Mouse (Mus musculus): ENCODE data around the gene Dnah14. TPM values are rescaled to one million over a fixed set of nuclear protein-coding genes. Genes with fewer than 3 reads are reported as not detected.

Dnah14 gene
- total RNA-seq (2021) = not detected

- intact Hi-C loops (cut with DNase I) = no loop called here
Observed at GRCm38 (mm10) chr1:181576322-181576721, at the start of gene Dnah14. Gene Dnah14 (plus strand): TSS chr1:181576559.

GRCm38 (mm10) chr1:181529368-181529767 is 47.0 kb upstream of the Dnah14 start:
- peak; percentile 88 to 90 for DNase-seq
- intact Hi-C loops (cut with DNase I) = no loop called here

More at GRCm38 (mm10) chr1:181576322-181576721, at the start of gene Dnah14:
- DNase-seq = no peak

GRCm38 (mm10) chr1:181535165-181535873 is 41.0 kb upstream of the Dnah14 start:
- DNase-seq = no peak
- intact Hi-C loops (cut with DNase I) = no loop called here

GRCm38 (mm10) chr1:181537627-181538525 is 38.5 kb upstream of the Dnah14 start:
- intact Hi-C loops (cut with DNase I) = no loop called here
- DNase-seq = no peak

GRCm38 (mm10) chr1:181539846-181540769 is 36.3 kb upstream of the Dnah14 start:
- intact Hi-C loops (cut with DNase I) = no loop called here
- DNase-seq = no peak

- peak; percentile 24 to 57 for DNase-seq
- intact Hi-C loops (cut with DNase I) = loop anchor here (2.0 kb wide), 3 partner anchors 151 to 265 kb away; no protein-coding TSS in a partner anchor
Observed at GRCm38 (mm10) chr1:181543711-181544383, 32.5 kb upstream of the Dnah14 start.

- intact Hi-C loops (cut with DNase I) = loop anchor here (2.0 to 5.0 kb wide), 5 partner anchors 72 to 266 kb away; no protein-coding TSS in a partner anchor
- peak; percentile 76 to 79 for DNase-seq
Observed at GRCm38 (mm10) chr1:181545044-181545772, 31.2 kb upstream of the Dnah14 start.

- intact Hi-C loops (cut with DNase I) = loop anchor here (5.0 kb wide), 2 partner anchors 67 to 83 kb away; no protein-coding TSS in a partner anchor
Observed at GRCm38 (mm10) chr1:181549987-181550386, 26.4 kb upstream of the Dnah14 start.

GRCm38 (mm10) chr1:181550826-181551225 is 25.5 kb upstream of the Dnah14 start:
- DNase-seq = no peak
- intact Hi-C loops (cut with DNase I) = no loop called here

More at GRCm38 (mm10) chr1:181549987-181550386, 26.4 kb upstream of the Dnah14 start:
- no peak for DNase-seq

- intact Hi-C loops (cut with DNase I) = no loop called here
Observed at GRCm38 (mm10) chr1:181552533-181553410, 23.6 kb upstream of the Dnah14 start.

GRCm38 (mm10) chr1:181555475-181555874 is 20.9 kb upstream of the Dnah14 start:
- intact Hi-C loops (cut with DNase I) = no loop called here
- no peak for DNase-seq

More at GRCm38 (mm10) chr1:181552533-181553410, 23.6 kb upstream of the Dnah14 start:
- DNase-seq = no peak

- DNase-seq = no peak
- intact Hi-C loops (cut with DNase I) = no loop called here
Observed at GRCm38 (mm10) chr1:181559655-181560054, 16.7 kb upstream of the Dnah14 start.

- no peak for DNase-seq
- intact Hi-C loops (cut with DNase I) = no loop called here
Observed at GRCm38 (mm10) chr1:181560325-181560724, 16.0 kb upstream of the Dnah14 start.

GRCm38 (mm10) chr1:181560896-181561767 is 15.2 kb upstream of the Dnah14 start:
- intact Hi-C loops (cut with DNase I) = no loop called here
- DNase-seq = no peak

- no peak for DNase-seq
- intact Hi-C loops (cut with DNase I) = no loop called here
Observed at GRCm38 (mm10) chr1:181561768-181562444, 14.5 kb upstream of the Dnah14 start.

GRCm38 (mm10) chr1:181569447-181569846 is 6.9 kb upstream of the Dnah14 start:
- DNase-seq = no peak
- intact Hi-C loops (cut with DNase I) = no loop called here

Data from heart, postnatal 10 days (tissue).